Mouse (Mus musculus) forebrain, postnatal 0 days (tissue): ENCODE measurements at regions not wholly inside any gene's neighbourhood (a gene's known extent, or its start where the extent isn't known, plus 50 kb on each side); places are given as distances from the start of the nearest gene placed in this dataset.

Source experiments
- ATAC-seq: fragments of 200-750 bp; cut with Nextera tagmentation; 2 replicates; pipeline ENCODE4 v1.8.0; 2017; ENCODE audit warnings: mild to moderate bottlenecking, moderate library complexity
- DNase-seq: peaks from one replicate; pipeline ENCODE4 v3.0.0-alpha.2; 2015
- H3K27ac ChIP-seq: fragments of 300-500 bp; sonication (generic); 2 replicates; pipeline ENCODE4 v1.5.1; 2014; ENCODE audit warnings: low read depth, mild to moderate bottlenecking, antibody characterized with exemption, low read length, moderate library complexity, mixed read lengths
- H3K27me3 ChIP-seq: fragments of 300-500 bp; sonication (generic); 2 replicates; pipeline ENCODE4 v1.6.1; 2014; ENCODE audit warnings: mild to moderate bottlenecking, low read length, mixed read lengths; ENCODE audit not compliant: insufficient read depth
- H3K36me3 ChIP-seq: fragments of 300-500 bp; sonication (generic); 2 replicates; pipeline ENCODE4 v1.6.1; 2014; ENCODE audit warnings: mild to moderate bottlenecking, moderate library complexity; ENCODE audit not compliant: insufficient read depth
- H3K4me1 ChIP-seq: fragments of 300-500 bp; sonication (generic); 2 replicates; pipeline ENCODE4 v1.6.1; 2014; ENCODE audit warnings: antibody characterized with exemption; ENCODE audit not compliant: insufficient read depth
- H3K4me2 ChIP-seq: fragments of 300-500 bp; sonication (generic); 2 replicates; pipeline ENCODE4 v1.6.1; 2014; ENCODE audit warnings: low read depth, mild to moderate bottlenecking, moderate library complexity
- H3K4me3 ChIP-seq: fragments of 300-500 bp; sonication (generic); 2 replicates; pipeline ENCODE4 v1.5.1; 2014; ENCODE audit warnings: low read depth, low read length, mixed read lengths
- H3K9ac ChIP-seq: fragments of 300-500 bp; sonication (generic); 2 replicates; pipeline ENCODE4 v1.6.1; 2014; ENCODE audit warnings: mild to moderate bottlenecking
- H3K9me3 ChIP-seq: fragments of 300-500 bp; sonication (generic); 2 replicates; pipeline ENCODE4 v1.6.1; 2016; ENCODE audit warnings: low read length
- CTCF ChIP-seq: sonication (generic); IDR thresholded peaks from 2 replicates; pipeline ENCODE4 v1.5.1; 2016; ENCODE audit warnings: antibody characterized with exemption, control low read depth, low read depth
- WGBS: fragments of 180-500 bp; shearing (Covaris S2); extraction: QIAGEN DNeasy Blood & Tissue Kit; methylation state at CpG from one replicate; pipeline ENCODE4 v1.1.7; 2014; 5-methylcytosine and 5-hydroxymethylcytosine counted together

DNA sequence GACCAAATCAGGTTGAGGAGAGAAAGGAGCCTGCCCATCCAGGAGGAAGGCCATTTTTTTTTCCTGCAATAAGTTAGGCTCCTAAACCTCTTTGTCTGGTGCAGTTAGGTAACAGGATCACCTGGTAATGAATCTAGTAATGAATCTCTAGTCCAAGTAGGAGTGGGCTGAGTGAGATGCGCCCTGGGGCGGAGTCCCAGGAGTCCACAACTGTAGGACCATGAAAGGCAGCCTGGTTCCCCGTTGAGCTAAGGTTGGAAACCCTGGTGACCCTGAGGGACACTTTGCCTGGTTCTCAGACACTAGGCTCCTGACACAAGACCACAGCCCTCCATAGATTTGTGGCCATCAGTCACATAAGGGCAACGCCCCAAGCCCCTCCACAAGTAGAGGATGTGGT lies 95.7 kb upstream of the Fut8 start:
- H3K27me3 ChIP-seq = no peaks in the 10 kb centered on the region

DNA sequence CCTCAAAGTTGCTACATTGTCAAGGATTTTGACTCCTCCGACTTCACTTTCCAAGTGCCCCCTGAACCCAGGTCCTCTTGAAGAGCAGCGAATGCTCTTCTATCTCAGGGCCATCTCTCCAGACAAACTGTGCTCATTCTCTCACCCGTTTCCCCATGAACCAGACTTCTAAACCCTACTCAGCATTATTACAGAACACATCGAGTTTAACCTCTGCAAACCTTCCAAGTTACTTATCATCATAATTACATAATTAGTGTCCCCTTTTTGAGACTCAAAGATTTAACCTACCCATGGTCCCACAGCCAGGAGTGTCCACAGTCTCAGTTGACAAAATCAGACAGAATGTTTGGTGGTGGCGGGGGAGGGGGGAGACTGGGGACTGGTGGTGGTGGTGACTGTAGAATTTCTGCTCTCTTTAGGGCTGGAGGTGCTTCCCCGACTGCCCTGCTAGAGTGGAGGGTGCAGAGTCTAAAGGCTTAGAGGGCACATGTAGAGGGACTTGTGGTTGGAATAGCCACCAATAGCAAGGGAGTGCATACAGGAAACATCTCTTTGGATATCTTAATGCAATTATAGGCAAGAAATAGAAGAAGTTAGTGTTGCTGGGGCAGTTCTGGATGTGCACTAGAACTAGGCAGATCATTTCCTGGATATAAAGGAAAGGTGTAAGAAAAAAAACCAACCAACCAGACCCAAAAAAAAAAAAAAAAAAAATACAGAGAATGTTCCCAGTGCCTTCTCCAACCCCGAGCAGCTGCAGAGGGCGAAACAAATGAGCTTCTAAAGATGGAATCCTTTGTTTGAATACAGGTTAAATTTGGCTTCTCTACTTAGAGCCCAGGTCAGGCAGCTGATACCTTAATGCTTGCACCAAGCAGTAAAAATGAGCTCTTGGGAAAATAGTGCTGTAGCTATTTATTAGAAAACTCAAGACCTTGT lies 96.4 kb upstream of the Fut8 start:
- Histone ChIP-seq H3K4me3 (no peak overlapping the region), H3K4me2 (no peak overlapping the region), H3K36me3 (no peaks in the 10 kb centered on the region), H3K4me1 (no peaks in the 10 kb centered on the region), H3K27me3 (no peaks in the 10 kb centered on the region), H3K27ac (no peak overlapping the region), H3K9ac (no peak overlapping the region), H3K9me3 (no peaks in the 10 kb centered on the region)
- WGBS = 87% methylated on average over 8 of the region's 8 CpGs
- ATAC-seq = no peak
- no peak for DNase-seq
- no peak for TF ChIP-seq CTCF

More for the DNA sequence above, 95.7 kb upstream of the Fut8 start:
- no peak overlapping the region for H3K4me2 ChIP-seq
- H3K9me3 ChIP-seq = no peaks in the 10 kb centered on the region
- H3K27ac ChIP-seq = no peak overlapping the region
- no peaks in the 10 kb centered on the region for H3K4me1 ChIP-seq
- H3K36me3 ChIP-seq = no peaks in the 10 kb centered on the region
- TF ChIP-seq CTCF = no peak
- H3K9ac ChIP-seq = no peak overlapping the region
- WGBS = 90% methylated on average over 4 of the region's 4 CpGs
- no peak for DNase-seq
- H3K4me3 ChIP-seq = no peak overlapping the region
- ATAC-seq = no peak

GRCm38 (mm10) chr12:77140656-77141055 lies 97.3 kb upstream of the Fut8 start:
- Histone ChIP-seq H3K4me1 (no peaks in the 10 kb centered on the region), H3K4me3 (no peak overlapping the region), H3K27ac (no peak overlapping the region), H3K27me3 (no peaks in the 10 kb centered on the region), H3K9me3 (no peaks in the 10 kb centered on the region), H3K36me3 (no peaks in the 10 kb centered on the region), H3K4me2 (no peak overlapping the region), H3K9ac (no peak overlapping the region)
- ATAC-seq (no peak), DNase-seq (no peak)
- TF ChIP-seq CTCF = no peak
- WGBS = 62% methylated on average over 6 of the region's 6 CpGs

- WGBS = 58% methylated on average over 5 of the region's 5 CpGs
- Histone ChIP-seq H3K9me3 (no peaks in the 10 kb centered on the region), H3K4me1 (no peaks in the 10 kb centered on the region), H3K36me3 (no peaks in the 10 kb centered on the region), H3K4me2 (no peak overlapping the region), H3K9ac (no peak overlapping the region), H3K4me3 (no peak overlapping the region), H3K27me3 (no peaks in the 10 kb centered on the region), H3K27ac (no peak overlapping the region)
- DNase-seq (no peak), ATAC-seq (no peak)
- no peak for TF ChIP-seq CTCF
These were observed 97.8 kb upstream of the Fut8 start for GRCm38 (mm10) chr12:77140141-77140540.

- Histone ChIP-seq H3K9me3 (no peaks in the 10 kb centered on the region), H3K27me3 (no peaks in the 10 kb centered on the region), H3K36me3 (no peaks in the 10 kb centered on the region), H3K4me1 (no peaks in the 10 kb centered on the region), H3K9ac (no peak overlapping the region), H3K4me2 (no peak overlapping the region), H3K4me3 (no peak overlapping the region), H3K27ac (no peak overlapping the region)
- TF ChIP-seq CTCF = no peak
- 60% methylated on average over 2 of the region's 2 CpGs for WGBS
- DNase-seq = no peak
- no peak for ATAC-seq
These were observed 98.2 kb upstream of the Fut8 start for GRCm38 (mm10) chr12:77139718-77140117.

DNA sequence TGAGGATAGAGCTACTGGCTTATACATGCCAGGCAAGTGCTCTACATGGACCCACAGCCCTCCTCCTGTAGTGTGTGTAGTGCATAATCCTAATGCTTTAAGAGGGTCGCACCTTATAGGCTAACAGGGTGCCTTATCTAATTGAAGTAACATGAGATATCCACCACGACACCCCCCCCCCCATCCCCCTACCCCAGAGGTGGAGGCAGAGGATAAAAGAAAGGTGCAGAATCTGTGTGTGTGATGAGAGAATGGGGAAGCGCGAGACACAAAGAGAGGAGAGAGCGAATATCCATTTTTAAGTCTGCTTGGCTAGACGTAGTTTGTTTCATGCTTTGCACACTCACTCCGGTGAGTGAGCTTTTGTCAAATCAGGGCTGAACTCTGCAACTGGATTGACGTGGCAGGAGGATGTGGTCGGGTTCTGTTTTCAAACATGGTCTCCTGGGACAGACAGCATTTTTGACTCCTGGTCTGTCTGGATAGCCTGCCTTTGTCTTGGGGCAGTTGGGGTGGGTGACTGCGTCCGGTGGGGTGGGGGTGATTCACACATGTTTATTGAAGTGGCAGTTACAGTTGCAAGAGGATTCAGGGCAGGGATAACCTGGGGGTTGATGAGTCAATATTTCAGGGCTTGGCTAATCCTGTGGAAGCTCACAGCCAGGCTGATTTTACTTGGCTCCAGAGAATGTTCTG lies 99.3 kb upstream of the Fut8 start:
- no peak overlapping the region for H3K4me3 ChIP-seq
- WGBS = 81% methylated on average over 11 of the region's 11 CpGs

GRCm38 (mm10) chr12:77137291-77137830 lies 100.6 kb upstream of the Fut8 start:
- no peaks in the 10 kb centered on the region for H3K4me1 ChIP-seq
- TF ChIP-seq CTCF = no peak
- H3K9ac ChIP-seq = no peak overlapping the region
- WGBS = 95% methylated on average over 10 of the region's 10 CpGs
- H3K27ac ChIP-seq = no peak overlapping the region
- no peaks in the 10 kb centered on the region for H3K36me3 ChIP-seq
- no peak overlapping the region for H3K4me2 ChIP-seq
- DNase-seq (no peak), ATAC-seq (no peak)
- H3K9me3 ChIP-seq = no peaks in the 10 kb centered on the region
- H3K27me3 ChIP-seq = no peaks in the 10 kb centered on the region
- no peak overlapping the region for H3K4me3 ChIP-seq

More for the DNA sequence above, 99.3 kb upstream of the Fut8 start:
- no peak for ATAC-seq
- no peak for DNase-seq
- Histone ChIP-seq H3K36me3 (no peaks in the 10 kb centered on the region), H3K9me3 (no peaks in the 10 kb centered on the region), H3K27ac (no peak overlapping the region), H3K4me1 (no peaks in the 10 kb centered on the region), H3K4me2 (no peak overlapping the region), H3K9ac (no peak overlapping the region), H3K27me3 (no peaks in the 10 kb centered on the region)
- no peak for TF ChIP-seq CTCF
